Mouse (Mus musculus) embryonic fibroblast, embryonic 13.5 days (primary cell): Measurements from ENCODE around the gene Tmem160.
A peak's percentile ranks its signal among the peaks of the same experiment; 100 is the strongest.

Experiments used
- CTCF ChIP-seq: IDR thresholded peaks from 2 replicates; pipeline ENCODE4 v1.5.1; 2011; ENCODE audit warnings: mild to moderate bottlenecking, control low read depth, low read length, moderate library complexity, borderline replicate concordance; ENCODE audit not compliant: insufficient read depth
- POLR2A ChIP-seq: IDR thresholded peaks from 2 replicates; pipeline ENCODE4 v1.6.1; 2011; ENCODE audit warnings: low read depth, mild to moderate bottlenecking, control low read depth, low read length, moderate library complexity

- TF ChIP-seq POLR2A (peak; percentile 38), CTCF (no peak)
Measured at GRCm38 (mm10) chr7:16405516-16406351, 46.8 kb upstream of the Tmem160 start.
